In the genomic region with DNA sequence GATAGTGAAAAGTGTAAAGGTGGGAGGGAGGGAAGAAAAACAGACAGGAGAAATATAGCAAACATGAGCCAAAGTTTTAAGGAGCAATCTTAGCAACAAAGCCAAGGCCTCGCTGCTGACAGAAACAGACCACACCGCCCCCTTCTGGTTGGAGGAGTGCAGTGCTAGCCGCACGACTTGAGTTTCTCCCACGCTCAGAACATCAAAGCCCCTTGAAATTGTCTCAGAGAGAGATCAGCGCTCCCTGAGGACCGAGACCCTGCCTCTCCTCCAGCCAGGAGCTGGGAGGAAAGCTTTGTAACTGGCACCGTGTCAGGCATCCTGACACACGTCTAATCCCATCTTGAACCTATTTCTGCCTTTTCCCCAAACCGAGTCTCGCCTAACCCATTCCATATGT, we compare ENCODE assay signal across 8 mouse cellular contexts.
DNase-seq lines count a peak whose midpoint lies in the region; ATAC-seq and TF ChIP-seq lines count a peak whose summit lies in the region.

No protein-coding gene starts in this region.

- peaks cover 8% of the 10 kb centered on the region for H3K4me1 ChIP-seq in bone marrow, adult 2 months (ENCODE audit: control insufficient read depth, insufficient read depth, low read length)
- peaks cover 9% of the 10 kb centered on the region; the same call in 1 of the 2 replicates for H3K4me1 ChIP-seq in forebrain, embryonic 11.5 days (replicated peaks; ENCODE audit: control insufficient read depth, insufficient read depth, low read length)
- H3K4me1 ChIP-seq in limb, embryonic 13.5 days, result peaks cover 52% of the 10 kb centered on the region

- TF ChIP-seq CTCF in bone marrow, adult 2 months (IDR thresholded peaks at IDR 0.05; ENCODE audit: control insufficient read depth, insufficient read depth, low read length), result peak; percentile 92

- no peaks in the 10 kb centered on the region for H3K9me3 ChIP-seq in forebrain, embryonic 11.5 days (ENCODE audit: control insufficient read depth, low read length)
- no peaks in the 10 kb centered on the region for H3K9me3 ChIP-seq in limb, embryonic 13.5 days

- H3K4me3 ChIP-seq in bone marrow, adult 2 months (replicated peaks; ENCODE audit: control insufficient read depth, low read depth, low read length), result no peak overlapping the region
- H3K4me3 ChIP-seq in forebrain, embryonic 11.5 days (ENCODE audit: low read depth, low read length), result no peak overlapping the region
- H3K4me3 ChIP-seq in limb, embryonic 13.5 days, result no peak overlapping the region

- WGBS in bone marrow, adult 2 months, result 20% methylated on average over 11 of the region's 11 CpGs
- 11% methylated on average over 11 of the region's 11 CpGs for WGBS in forebrain, embryonic 11.5 days
- 10% methylated on average over 11 of the region's 11 CpGs for WGBS in limb, embryonic 13.5 days

- peaks cover 6% of the 10 kb centered on the region; the same call in 1 of the 2 replicates for H3K27me3 ChIP-seq in forebrain, embryonic 11.5 days (ENCODE audit: control insufficient read depth, insufficient read depth, low read length)
- H3K27me3 ChIP-seq in limb, embryonic 13.5 days, result peaks cover 37% of the 10 kb centered on the region

- H3K27ac ChIP-seq in bone marrow, adult 2 months (ENCODE audit: control insufficient read depth, insufficient read depth, low read depth, low read length, poor library complexity), result no peak overlapping the region
- H3K27ac ChIP-seq in forebrain, embryonic 11.5 days (ENCODE audit: low read depth, low read length), result no peak overlapping the region
- peak overlapping the region; percentile 33; the same call in 1 of the 2 replicates for H3K27ac ChIP-seq in limb, embryonic 13.5 days

- H3K4me2 ChIP-seq in forebrain, embryonic 11.5 days (ENCODE audit: low read depth, low read length, severe bottlenecking), result no peak overlapping the region
- H3K4me2 ChIP-seq in limb, embryonic 13.5 days (replicated peaks), result peak overlapping the region; percentile 41

- no peaks in the 10 kb centered on the region for H3K36me3 ChIP-seq in forebrain, embryonic 11.5 days (ENCODE audit: control insufficient read depth, insufficient read depth, low read length)
- no peaks in the 10 kb centered on the region for H3K36me3 ChIP-seq in limb, embryonic 13.5 days

- DNase-seq in ovary, postnatal 36 days (ENCODE audit: low spot score), result peak; percentile 67
- no peak for DNase-seq in ovary, postnatal 10 days (ENCODE audit: low spot score)
- peak; percentile 91 for DNase-seq in forebrain, embryonic 11.5 days (ENCODE audit: low spot score)
- DNase-seq in induced T-regulatory cell, adult 2 months (ENCODE audit: low read depth), result peak; percentile 90
- DNase-seq in retina, postnatal 1 day, result peak; percentile 82
- DNase-seq in urinary bladder, postnatal 36 days (ENCODE audit: low spot score in 2 of 2), result peak; percentile 45 to 69

- H3K9ac ChIP-seq in forebrain, embryonic 11.5 days (ENCODE audit: low read length), result no peak overlapping the region
- no peak overlapping the region for H3K9ac ChIP-seq in limb, embryonic 13.5 days

- no peak for TF ChIP-seq POLR2A in bone marrow, adult 2 months (IDR thresholded peaks at IDR 0.05; ENCODE audit: borderline replicate concordance, control insufficient read depth, low read depth, low read length)

- no peak for ATAC-seq in forebrain, embryonic 11.5 days (replicated peaks; ENCODE audit: low FRiP score)
- peak; percentile 68 for ATAC-seq in limb, embryonic 13.5 days (ENCODE audit: low FRiP score, low read depth)
